Mouse (Mus musculus): ENCODE measurements at regions not wholly inside any gene's neighbourhood (a gene's known extent, or its start where the extent isn't known, plus 50 kb on each side); places are given as distances from the start of the nearest gene placed in this dataset.
"Not testable (repeated sequence)": the region's sequence is repeated elsewhere in the genome, so short reads cannot be mapped to it uniquely, and the experiment has no call there.

DNA sequence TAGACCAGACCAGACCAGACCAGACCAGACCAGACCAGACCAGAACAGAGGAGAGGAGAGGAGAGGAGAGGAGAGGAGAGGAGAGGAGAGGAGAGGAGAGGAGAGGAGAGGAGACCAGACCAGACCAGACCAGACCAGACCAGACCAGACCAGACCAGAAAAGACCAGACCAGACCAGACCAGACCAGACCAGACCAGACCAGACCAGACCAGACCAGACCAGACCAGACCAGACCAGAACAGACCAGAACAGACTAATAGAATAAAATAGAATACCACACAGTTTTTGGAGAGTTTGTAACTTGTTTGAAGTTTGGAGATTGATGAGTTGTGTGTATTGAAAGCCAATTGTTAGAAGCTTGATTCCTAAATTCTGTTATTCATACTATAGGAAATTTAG is 381.0 kb downstream of the Tlr4 start:
- not testable (repeated sequence) for TF ChIP-seq POLR2A (IDR thresholded peaks at IDR 0.05; ENCODE audit: low read depth, low read length); TBP (conservative IDR thresholded peaks at IDR 0.05; ENCODE audit: low read depth, low read length); ELF1 (IDR thresholded peaks at IDR 0.05; ENCODE audit: low read depth, low read length); MAFK (IDR thresholded peaks at IDR 0.05; ENCODE audit: insufficient replicate concordance, low read length); CTCF (conservative IDR thresholded peaks at IDR 0.05 in 1 of 2, IDR thresholded peaks at IDR 0.05 in 1 of 2; ENCODE audit: low read depth in 2 of 2, low read length in 2 of 2); USF2 (conservative IDR thresholded peaks at IDR 0.05; ENCODE audit: low read depth, low read length); CHD2 (IDR thresholded peaks at IDR 0.05; ENCODE audit: low read length); BHLHE40 (IDR thresholded peaks at IDR 0.05; ENCODE audit: low read depth, low read length); EP300 (IDR thresholded peaks at IDR 0.05; ENCODE audit: low read length); TCF12 (IDR thresholded peaks at IDR 0.05; ENCODE audit: low read depth, low read length); ETS1 (conservative IDR thresholded peaks at IDR 0.05; ENCODE audit: low read depth, low read length)

Data from CH12.LX (cell line).